Mouse (Mus musculus) gastrocnemius, postnatal 4 days (tissue): ENCODE results near the gene 9530077C05Rik. TPM values are rescaled to one million over a fixed set of nuclear protein-coding genes. Genes with fewer than 3 reads are reported as not detected.
A peak's percentile ranks its signal among the peaks of the same experiment; 100 is the strongest.
"Not testable (repeated sequence)": the region's sequence is repeated elsewhere in the genome, so short reads cannot be mapped to it uniquely, and the experiment has no call there.

ENCODE experiments used
- DNase-seq, 2 experiments: peaks; one replicate each; pipeline ENCODE4 v3.0.0; 2021 to 2022; ENCODE audit warnings: low spot score in 2 of 2, mixed read lengths in 2 of 2
- long read RNA-seq, 2 experiments: library from polyadenylated mRNA; stranded (forward); transcript quantifications; one replicate each; pipeline ENCODE4 v2.0.0; 2021
- total RNA-seq, 2 experiments: library from RNA; stranded (reverse); gene quantifications; 2 replicates each; pipeline ENCODE4 v1.2.3; 2021

9530077C05Rik gene
- under 1 TPM; 0.69 to 0.83 TPM for total RNA-seq
- long read RNA-seq, experiment 1, partial matches to known transcripts: 1 of 5 reads
- long read RNA-seq, experiment 1, other reads (novel, unspliced or antisense): 1 of 5 reads
- long read RNA-seq, experiment 2: 0 reads

- DNase-seq: peak; percentile 86 to 95
Measured at GRCm38 (mm10) chr9:22411002-22411857, at the start of gene 9530077C05Rik. TSS of gene 9530077C05Rik (plus strand) at chr9:22411513.

DNA sequence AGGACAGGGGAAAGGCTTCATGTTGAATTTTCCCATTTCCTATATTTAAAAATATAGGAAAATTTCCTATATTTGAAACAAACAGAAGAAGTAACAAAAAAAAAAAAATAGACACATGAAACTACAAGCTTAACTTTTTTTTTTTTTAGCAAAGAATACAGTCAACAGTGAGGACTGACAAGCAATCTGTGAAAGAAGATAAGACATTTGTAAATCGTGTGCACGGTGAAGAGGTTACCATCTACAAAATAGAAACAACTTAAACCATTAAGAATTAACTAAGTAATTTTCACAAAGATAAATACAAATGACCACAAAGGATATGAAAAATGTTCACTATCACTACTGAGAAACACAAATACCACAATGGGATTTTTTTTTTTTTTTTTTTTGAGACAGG lies 45.1 kb upstream of the 9530077C05Rik start:
- DNase-seq: no peak

DNA sequence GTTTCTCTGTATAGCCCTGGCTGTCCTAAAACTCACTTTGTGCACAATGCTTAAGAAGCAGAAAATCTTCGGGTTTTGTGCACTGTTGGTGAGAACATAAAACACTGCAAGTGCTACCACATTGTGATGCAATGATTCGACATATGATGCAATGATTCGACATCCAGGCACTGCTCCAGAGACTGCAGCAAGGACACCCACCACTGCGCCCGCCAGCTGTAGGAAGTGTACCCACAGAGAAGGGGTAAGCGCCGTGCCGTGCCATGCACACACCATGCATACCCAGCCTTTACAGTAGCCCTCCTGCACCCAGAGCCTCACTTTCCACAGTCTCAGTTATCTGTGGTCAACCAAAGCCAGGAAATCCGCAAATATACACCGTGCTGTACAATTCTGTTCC lies 44.7 kb upstream of the 9530077C05Rik start:
- no peak for DNase-seq

GRCm38 (mm10) chr9:22368030-22368429 lies 43.3 kb upstream of the 9530077C05Rik start:
- DNase-seq: no peak

DNA sequence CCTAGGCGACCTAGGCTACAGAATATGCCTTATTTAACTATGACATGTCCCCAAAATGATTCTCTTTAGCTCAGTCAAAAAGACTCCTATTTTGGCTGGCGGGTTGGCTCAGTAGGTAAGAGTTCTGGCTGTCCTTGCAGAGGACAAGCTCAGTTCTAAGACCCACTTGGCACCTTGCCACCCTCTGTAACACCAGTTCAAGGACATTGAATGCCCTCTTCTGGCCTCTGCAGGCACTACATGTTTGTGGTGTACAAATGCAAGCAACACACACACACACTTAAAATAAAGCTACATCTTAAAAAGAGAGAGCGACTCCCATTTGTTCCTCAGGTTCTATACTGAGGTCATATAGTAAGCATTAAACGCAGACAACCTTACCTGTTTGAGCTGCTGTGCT lies 38.6 kb upstream of the 9530077C05Rik start:
- no peak for DNase-seq

- no peak for DNase-seq
Measured at GRCm38 (mm10) chr9:22376086-22376485, 35.2 kb upstream of the 9530077C05Rik start.

DNA sequence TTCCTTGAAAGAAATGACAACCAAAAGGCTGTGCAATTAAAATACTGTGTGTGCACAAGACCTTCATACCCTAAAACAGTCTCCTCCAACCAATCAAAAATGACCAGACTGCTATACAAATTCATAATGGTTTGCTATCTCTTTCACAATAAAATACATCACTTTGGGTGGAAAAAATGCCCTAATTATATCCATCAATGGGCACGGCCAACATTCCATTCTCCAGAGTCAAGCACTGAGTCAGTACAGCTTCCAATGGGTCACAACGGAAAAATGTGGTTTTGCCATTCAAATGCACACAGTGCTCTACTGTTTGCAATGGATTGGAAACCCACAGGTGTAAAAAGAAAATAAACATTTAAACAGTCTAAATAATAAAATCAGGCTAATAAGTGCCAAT lies 25.4 kb upstream of the 9530077C05Rik start:
- no peak for DNase-seq

GRCm38 (mm10) chr9:22387901-22388300 lies 23.4 kb upstream of the 9530077C05Rik start:
- no peak for DNase-seq

DNA sequence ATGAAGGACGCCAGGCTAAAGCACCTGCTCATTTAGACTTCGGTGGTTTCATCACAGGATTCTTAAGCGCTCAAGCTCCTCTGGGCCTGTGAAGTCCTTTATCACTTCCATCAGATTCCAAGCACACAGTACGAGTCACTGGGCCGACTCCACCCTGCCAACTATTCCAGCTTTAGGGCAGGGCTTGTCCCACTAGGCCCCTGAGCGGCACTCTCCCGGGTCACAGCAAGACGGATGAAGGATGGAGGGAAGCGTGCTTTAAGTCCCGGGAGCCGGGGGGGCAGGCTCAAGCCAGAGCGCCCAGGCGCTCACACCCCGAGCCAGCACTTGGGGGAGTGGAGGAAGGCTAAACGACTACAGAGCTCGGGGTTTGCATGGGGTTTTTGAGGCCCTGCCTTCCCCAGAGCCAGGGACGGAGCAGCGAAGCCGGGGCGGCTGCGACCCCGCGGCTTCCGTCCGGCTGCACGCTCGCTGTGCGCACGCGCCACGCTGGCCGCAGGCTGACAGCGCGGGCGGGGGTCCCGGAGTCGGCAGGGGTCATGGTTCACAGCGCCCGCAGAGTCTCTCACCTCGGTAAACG lies 22.8 kb upstream of the 9530077C05Rik start:
- peak; percentile 20 to 37 for DNase-seq

DNA sequence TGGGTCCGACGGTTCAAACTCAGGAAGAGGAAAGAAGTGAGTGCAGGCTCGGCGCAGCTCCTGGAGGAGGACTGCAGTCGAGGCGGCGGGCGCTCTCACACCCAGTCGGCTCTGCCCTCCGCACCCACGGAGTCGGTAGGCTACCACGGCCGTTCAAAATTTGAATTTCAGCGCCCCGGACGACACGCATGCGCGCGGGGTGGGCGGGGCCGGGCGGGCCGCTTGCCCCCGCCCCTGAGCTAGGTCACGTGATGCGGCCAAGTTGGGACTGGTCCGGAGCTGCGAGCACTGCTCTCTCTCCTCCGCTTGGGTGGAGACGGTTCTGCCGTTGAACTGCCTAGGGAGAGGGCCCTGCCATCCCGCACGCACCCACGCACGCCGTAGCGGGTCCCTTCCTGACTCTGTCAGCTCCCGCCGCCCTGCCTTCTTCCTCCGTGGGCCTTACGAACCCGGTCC lies 22.3 kb upstream of the 9530077C05Rik start, which contains the start of gene Anln:
Anln (minus strand) TSS at position 168 of the 456 bp plus-strand sequence.
- peak; percentile 94 to 97 for DNase-seq

- DNase-seq: no peak
Measured at GRCm38 (mm10) chr9:22389736-22390245, 21.5 kb upstream of the 9530077C05Rik start.

- no peak for DNase-seq
Measured at GRCm38 (mm10) chr9:22390390-22390789, 20.9 kb upstream of the 9530077C05Rik start.

DNA sequence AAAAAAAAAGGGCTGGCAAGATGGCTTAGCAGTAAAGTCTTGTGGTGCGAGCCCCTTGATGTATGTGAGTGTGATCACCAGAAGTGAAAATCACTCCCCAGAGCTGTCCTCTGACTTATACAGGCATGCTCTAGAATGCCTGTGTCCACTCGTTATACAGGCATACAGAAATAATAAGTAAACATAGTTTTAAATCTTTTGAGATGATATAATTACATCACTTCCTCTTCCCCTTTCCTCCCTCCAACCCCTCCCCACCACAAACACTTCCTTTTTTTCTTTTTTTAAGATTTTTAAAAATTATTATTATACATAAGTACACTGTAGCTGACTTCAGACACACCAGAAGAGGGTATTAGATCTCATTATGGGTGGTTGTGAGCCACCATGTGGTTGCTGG lies 16.6 kb upstream of the 9530077C05Rik start:
- DNase-seq: no peak

- no peak for DNase-seq
Measured at GRCm38 (mm10) chr9:22399021-22399420, 12.3 kb upstream of the 9530077C05Rik start.

- no peak for DNase-seq
Measured at GRCm38 (mm10) chr9:22402001-22402400, 9.3 kb upstream of the 9530077C05Rik start.

GRCm38 (mm10) chr9:22402976-22403375 lies 8.3 kb upstream of the 9530077C05Rik start:
- DNase-seq: no peak

- not testable (repeated sequence) for DNase-seq
Measured at GRCm38 (mm10) chr9:22403501-22403900, 7.8 kb upstream of the 9530077C05Rik start.

- DNase-seq: no peak
Measured at GRCm38 (mm10) chr9:22405414-22405813, 5.9 kb upstream of the 9530077C05Rik start.

GRCm38 (mm10) chr9:22407633-22408032 lies 3.7 kb upstream of the 9530077C05Rik start:
- not testable (repeated sequence) for DNase-seq

- DNase-seq: not testable (repeated sequence)
Measured at GRCm38 (mm10) chr9:22408344-22408743, 3.0 kb upstream of the 9530077C05Rik start.

- DNase-seq: no peak
Measured at GRCm38 (mm10) chr9:22409501-22409900, 1.8 kb upstream of the 9530077C05Rik start.

GRCm38 (mm10) chr9:22416187-22416586 lies 4.9 kb downstream of the 9530077C05Rik start:
- DNase-seq: no peak
